Mouse (Mus musculus) lung, postnatal 0 days (tissue): Measurements from ENCODE around the gene Kit.

Experiments used
- CTCF ChIP-seq: IDR thresholded peaks from 2 replicates; pipeline ENCODE4 v1.5.1; 2016; ENCODE audit warnings: antibody characterized with exemption, mild to moderate bottlenecking
- EP300 ChIP-seq: IDR thresholded peaks from 2 replicates; pipeline ENCODE4 v1.6.1; 2016; ENCODE audit warnings: antibody characterized with exemption, mild to moderate bottlenecking, control low read depth

GRCm38 (mm10) chr5:75676024-75676423 lies 101.3 kb downstream of the Kit start:
- TF ChIP-seq CTCF (no peak), EP300 (no peak)
